Mouse (Mus musculus): ENCODE measurements around the gene Il10. TPM values are rescaled to one million over a fixed set of nuclear protein-coding genes. Genes with fewer than 3 reads are reported as not detected.

The Il10 gene
- polyA plus RNA-seq, 1 experiment from 2014 or later = not detected

DNA sequence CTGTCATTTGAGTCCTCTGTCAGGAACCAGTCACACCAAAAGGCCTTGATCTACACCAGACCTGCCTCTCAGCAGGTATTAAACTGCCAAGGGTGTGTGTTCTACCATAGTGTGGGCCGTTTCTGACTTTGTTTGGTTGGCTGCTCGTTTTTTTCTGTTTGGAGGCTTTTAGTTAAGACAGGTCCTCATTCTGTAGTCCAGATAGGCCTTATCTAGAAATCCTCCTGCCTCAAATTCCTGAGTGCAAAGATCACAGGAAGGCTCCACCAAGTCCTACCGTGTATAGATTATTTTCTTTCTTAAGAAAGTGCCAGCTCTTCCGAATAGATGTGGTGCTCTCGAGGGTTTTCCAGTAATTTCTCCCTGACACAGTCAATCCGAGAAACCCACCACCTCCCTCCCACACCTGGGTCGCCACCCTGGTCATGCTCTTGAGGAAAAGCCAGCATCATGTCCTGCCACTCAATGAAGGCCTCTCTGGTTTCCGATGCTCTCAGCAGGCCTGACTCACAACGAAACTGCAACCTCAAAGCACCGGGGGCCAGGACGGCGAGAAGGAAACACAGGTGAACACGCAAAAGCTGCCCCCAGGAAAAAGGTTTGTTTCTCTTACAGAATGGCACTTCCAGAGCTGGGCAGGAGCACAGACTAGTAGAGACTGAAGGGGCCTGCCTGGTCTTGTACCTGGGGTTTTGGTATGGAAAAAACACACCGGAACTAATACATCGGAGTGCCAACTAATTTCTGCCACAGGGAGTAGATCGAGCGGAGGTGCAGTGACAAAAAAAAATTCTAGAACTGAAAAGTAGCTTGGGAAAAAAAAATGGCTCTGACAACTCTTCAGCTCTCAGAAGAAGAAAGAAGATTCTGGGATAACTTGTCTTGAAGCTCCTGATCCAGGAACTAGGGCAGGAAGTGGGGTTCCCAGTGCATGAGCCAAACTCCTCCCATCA is 9.2 kb upstream of the Il10 start:
- no peaks in the 10 kb centered on the region for H3K36me3 ChIP-seq (ENCODE audit: control insufficient read depth, insufficient read depth, low read length)
- no peak overlapping the region for H3K4me2 ChIP-seq (ENCODE audit: low read length)
- H3K27ac ChIP-seq (ENCODE audit: low read depth, low read length) = no peak overlapping the region
- H3K9ac ChIP-seq (ENCODE audit: low read length) = no peak overlapping the region
- WGBS = 87% methylated on average over 17 of the region's 17 CpGs
- no peaks in the 10 kb centered on the region for H3K9me3 ChIP-seq (replicated peaks; ENCODE audit: control insufficient read depth, low read length)
- no peak for ATAC-seq
- H3K4me3 ChIP-seq (ENCODE audit: low read depth, low read length) = no peak overlapping the region
- H3K4me1 ChIP-seq (ENCODE audit: control insufficient read depth, insufficient read depth, low read length) = no peaks in the 10 kb centered on the region
- H3K27me3 ChIP-seq (replicated peaks; ENCODE audit: control insufficient read depth, insufficient read depth, low read length) = no peaks in the 10 kb centered on the region
- no peak for DNase-seq (ENCODE audit: low spot score)

- 59% methylated on average over 8 of the region's 8 CpGs for WGBS
- ATAC-seq = no peak
These were observed 7.2 kb upstream of the Il10 start for GRCm38 (mm10) chr1:131012494-131012893.

DNA sequence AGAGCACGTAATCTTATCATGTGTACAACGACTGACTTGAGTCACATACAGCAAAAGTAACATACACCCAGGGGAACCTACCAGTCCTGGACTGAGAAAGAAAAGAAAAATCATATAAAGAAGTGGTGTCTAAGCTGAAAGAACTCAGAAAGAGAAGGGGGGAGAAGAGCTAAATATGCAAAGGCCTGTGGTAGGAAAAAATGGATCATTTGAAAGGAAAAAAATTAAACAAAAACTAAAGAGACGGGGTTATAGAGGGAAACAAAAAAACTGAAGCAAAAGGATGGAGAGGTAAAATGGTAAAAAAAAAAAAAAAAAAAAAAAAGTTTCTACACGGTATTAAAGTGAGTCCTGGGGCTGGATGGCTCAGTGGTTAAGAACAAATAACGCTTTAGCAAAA is 5.7 kb upstream of the Il10 start:
- DNase-seq (ENCODE audit: low spot score) (no peak), ATAC-seq (no peak)
- Histone ChIP-seq H3K36me3 (ENCODE audit: control insufficient read depth, insufficient read depth, low read length) (no peaks in the 10 kb centered on the region), H3K9me3 (replicated peaks; ENCODE audit: control insufficient read depth, low read length) (no peaks in the 10 kb centered on the region), H3K27me3 (replicated peaks; ENCODE audit: control insufficient read depth, insufficient read depth, low read length) (no peaks in the 10 kb centered on the region), H3K27ac (ENCODE audit: low read depth, low read length) (no peak overlapping the region), H3K4me1 (ENCODE audit: control insufficient read depth, insufficient read depth, low read length) (no peaks in the 10 kb centered on the region), H3K9ac (ENCODE audit: low read length) (no peak overlapping the region), H3K4me3 (ENCODE audit: low read depth, low read length) (no peak overlapping the region), H3K4me2 (ENCODE audit: low read length) (no peak overlapping the region)
- 93% methylated on average over 5 of the region's 5 CpGs for WGBS

More at GRCm38 (mm10) chr1:131012494-131012893, 7.2 kb upstream of the Il10 start:
- no peak overlapping the region for H3K4me2 ChIP-seq (ENCODE audit: low read length)
- no peaks in the 10 kb centered on the region for H3K9me3 ChIP-seq (replicated peaks; ENCODE audit: control insufficient read depth, low read length)
- no peak overlapping the region for H3K4me3 ChIP-seq (ENCODE audit: low read depth, low read length)
- H3K27ac ChIP-seq (ENCODE audit: low read depth, low read length) = no peak overlapping the region
- H3K9ac ChIP-seq (ENCODE audit: low read length) = no peak overlapping the region
- H3K4me1 ChIP-seq (ENCODE audit: control insufficient read depth, insufficient read depth, low read length) = no peaks in the 10 kb centered on the region
- H3K36me3 ChIP-seq (ENCODE audit: control insufficient read depth, insufficient read depth, low read length) = no peaks in the 10 kb centered on the region
- DNase-seq (ENCODE audit: low spot score) = no peak
- no peaks in the 10 kb centered on the region for H3K27me3 ChIP-seq (replicated peaks; ENCODE audit: control insufficient read depth, insufficient read depth, low read length)

DNA sequence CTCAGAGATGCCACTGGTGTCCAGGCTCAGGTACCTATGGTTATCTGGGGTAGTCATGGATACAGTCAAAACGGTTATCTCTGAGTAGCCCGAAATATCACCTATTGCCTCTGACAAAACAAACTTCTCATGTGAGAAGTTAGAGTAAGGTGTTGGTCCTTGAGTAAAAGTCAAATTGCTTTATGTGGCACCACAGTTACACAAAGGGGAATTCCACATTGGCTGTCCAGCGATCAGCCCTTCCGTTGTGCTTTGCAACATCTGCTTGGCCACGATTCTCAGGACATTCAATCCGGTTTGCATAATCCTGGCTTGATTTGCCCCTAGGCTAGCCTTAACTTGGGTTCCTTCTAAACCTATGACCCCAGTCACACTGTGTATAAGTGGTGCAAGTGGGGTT is 4.4 kb upstream of the Il10 start:
- no peak overlapping the region for H3K4me2 ChIP-seq (ENCODE audit: low read length)
- no peaks in the 10 kb centered on the region for H3K4me1 ChIP-seq (ENCODE audit: control insufficient read depth, insufficient read depth, low read length)
- no peaks in the 10 kb centered on the region for H3K27me3 ChIP-seq (replicated peaks; ENCODE audit: control insufficient read depth, insufficient read depth, low read length)
- no peak overlapping the region for H3K9ac ChIP-seq (ENCODE audit: low read length)
- no peak overlapping the region for H3K27ac ChIP-seq (ENCODE audit: low read depth, low read length)
- H3K36me3 ChIP-seq (ENCODE audit: control insufficient read depth, insufficient read depth, low read length) = no peaks in the 10 kb centered on the region
- H3K9me3 ChIP-seq (replicated peaks; ENCODE audit: control insufficient read depth, low read length) = no peaks in the 10 kb centered on the region
- DNase-seq (ENCODE audit: low spot score) (no peak), ATAC-seq (no peak)
- 93% methylated on average over 6 of the region's 6 CpGs for WGBS
- H3K4me3 ChIP-seq (ENCODE audit: low read depth, low read length) = no peak overlapping the region

DNA sequence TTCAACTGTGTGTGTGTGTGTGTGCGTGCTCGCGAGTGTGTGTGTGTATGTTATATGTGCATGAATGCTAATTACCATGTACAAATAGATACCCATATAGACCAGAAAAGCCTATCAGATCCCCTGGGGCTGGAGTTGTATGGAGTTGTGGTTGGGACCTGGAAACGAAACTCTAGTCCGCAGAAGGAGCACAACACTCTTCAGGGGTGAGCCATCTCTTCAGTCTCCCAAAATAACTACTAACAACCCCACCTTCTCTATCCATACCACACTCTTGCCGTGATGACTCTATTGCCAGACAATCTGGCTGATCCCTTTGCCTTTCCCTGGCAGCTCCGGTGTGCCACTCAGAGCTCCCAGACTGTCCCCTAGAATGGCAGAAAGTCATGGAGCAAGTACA is 3.8 kb upstream of the Il10 start:
- no peaks in the 10 kb centered on the region for H3K9me3 ChIP-seq (replicated peaks; ENCODE audit: control insufficient read depth, low read length)
- no peak for ATAC-seq

GRCm38 (mm10) chr1:131020425-131021310 is 1.0 kb downstream of the Il10 start:
- 58% methylated on average over 12 of the region's 12 CpGs for WGBS
- no peak overlapping the region for H3K27ac ChIP-seq (ENCODE audit: low read depth, low read length)
- ATAC-seq = no peak
- no peaks in the 10 kb centered on the region for H3K9me3 ChIP-seq (replicated peaks; ENCODE audit: control insufficient read depth, low read length)
- no peak overlapping the region for H3K4me2 ChIP-seq (ENCODE audit: low read length)
- no peak overlapping the region for H3K4me3 ChIP-seq (ENCODE audit: low read depth, low read length)
- no peak overlapping the region for H3K9ac ChIP-seq (ENCODE audit: low read length)
- DNase-seq (ENCODE audit: low spot score) = no peak
- no peaks in the 10 kb centered on the region for H3K36me3 ChIP-seq (ENCODE audit: control insufficient read depth, insufficient read depth, low read length)
- no peaks in the 10 kb centered on the region for H3K4me1 ChIP-seq (ENCODE audit: control insufficient read depth, insufficient read depth, low read length)
- H3K27me3 ChIP-seq (replicated peaks; ENCODE audit: control insufficient read depth, insufficient read depth, low read length) = no peaks in the 10 kb centered on the region

More for the DNA sequence above, 3.8 kb upstream of the Il10 start:
- DNase-seq (ENCODE audit: low spot score) = no peak
- Histone ChIP-seq H3K27ac (ENCODE audit: low read depth, low read length) (no peak overlapping the region), H3K9ac (ENCODE audit: low read length) (no peak overlapping the region), H3K4me2 (ENCODE audit: low read length) (no peak overlapping the region), H3K36me3 (ENCODE audit: control insufficient read depth, insufficient read depth, low read length) (no peaks in the 10 kb centered on the region), H3K4me3 (ENCODE audit: low read depth, low read length) (no peak overlapping the region), H3K4me1 (ENCODE audit: control insufficient read depth, insufficient read depth, low read length) (no peaks in the 10 kb centered on the region), H3K27me3 (replicated peaks; ENCODE audit: control insufficient read depth, insufficient read depth, low read length) (no peaks in the 10 kb centered on the region)
- WGBS = 93% methylated on average over 7 of the region's 7 CpGs

GRCm38 (mm10) chr1:131021438-131021837 is 1.8 kb downstream of the Il10 start:
- H3K9me3 ChIP-seq (replicated peaks; ENCODE audit: control insufficient read depth, low read length) = no peaks in the 10 kb centered on the region
- ATAC-seq (no peak), DNase-seq (ENCODE audit: low spot score) (no peak)
- no peak overlapping the region for H3K27ac ChIP-seq (ENCODE audit: low read depth, low read length)
- H3K27me3 ChIP-seq (replicated peaks; ENCODE audit: control insufficient read depth, insufficient read depth, low read length) = no peaks in the 10 kb centered on the region
- H3K9ac ChIP-seq (ENCODE audit: low read length) = no peak overlapping the region
- H3K4me2 ChIP-seq (ENCODE audit: low read length) = no peak overlapping the region
- 86% methylated on average over 9 of the region's 9 CpGs for WGBS
- H3K4me3 ChIP-seq (ENCODE audit: low read depth, low read length) = no peak overlapping the region
- no peaks in the 10 kb centered on the region for H3K36me3 ChIP-seq (ENCODE audit: control insufficient read depth, insufficient read depth, low read length)
- no peaks in the 10 kb centered on the region for H3K4me1 ChIP-seq (ENCODE audit: control insufficient read depth, insufficient read depth, low read length)

GRCm38 (mm10) chr1:131021900-131022590 is 2.4 kb downstream of the Il10 start:
- ATAC-seq = no peak
- Histone ChIP-seq H3K9ac (ENCODE audit: low read length) (no peak overlapping the region), H3K4me1 (ENCODE audit: control insufficient read depth, insufficient read depth, low read length) (no peaks in the 10 kb centered on the region), H3K9me3 (replicated peaks; ENCODE audit: control insufficient read depth, low read length) (no peaks in the 10 kb centered on the region), H3K36me3 (ENCODE audit: control insufficient read depth, insufficient read depth, low read length) (no peaks in the 10 kb centered on the region), H3K4me2 (ENCODE audit: low read length) (no peak overlapping the region), H3K27ac (ENCODE audit: low read depth, low read length) (no peak overlapping the region), H3K27me3 (replicated peaks; ENCODE audit: control insufficient read depth, insufficient read depth, low read length) (no peaks in the 10 kb centered on the region), H3K4me3 (ENCODE audit: low read depth, low read length) (no peak overlapping the region)
- no peak for DNase-seq (ENCODE audit: low spot score)
- 84% methylated on average over 11 of the region's 11 CpGs for WGBS
